Mouse (Mus musculus) erythroblast, embryonic 14.5 days (primary cell): ENCODE results near the gene Zkscan4.

Experiments
- GATA1 ChIP-seq: IDR thresholded peaks from 2 replicates; pipeline ENCODE4 v1.6.1; 2012; ENCODE audit warnings: low read length, inconsistent platforms, mixed read lengths
- TAL1 ChIP-seq: IDR thresholded peaks from 3 replicates; pipeline ENCODE4 v1.6.1; 2012; ENCODE audit warnings: low read length, inconsistent platforms, mixed read lengths

GRCm38 (mm10) chr13:21453449-21453848 is 25.3 kb upstream of the Zkscan4 start, which contains the start of gene Zscan26:
- TF ChIP-seq GATA1 (no peak), TAL1 (no peak)
